Mouse (Mus musculus): ENCODE measurements around the gene Stpg3. TPM values are rescaled to one million over a fixed set of nuclear protein-coding genes. Genes with fewer than 3 reads are reported as not detected.

The Stpg3 gene
- polyA plus RNA-seq, 1 experiment from 2014 or later = not detected

DNA sequence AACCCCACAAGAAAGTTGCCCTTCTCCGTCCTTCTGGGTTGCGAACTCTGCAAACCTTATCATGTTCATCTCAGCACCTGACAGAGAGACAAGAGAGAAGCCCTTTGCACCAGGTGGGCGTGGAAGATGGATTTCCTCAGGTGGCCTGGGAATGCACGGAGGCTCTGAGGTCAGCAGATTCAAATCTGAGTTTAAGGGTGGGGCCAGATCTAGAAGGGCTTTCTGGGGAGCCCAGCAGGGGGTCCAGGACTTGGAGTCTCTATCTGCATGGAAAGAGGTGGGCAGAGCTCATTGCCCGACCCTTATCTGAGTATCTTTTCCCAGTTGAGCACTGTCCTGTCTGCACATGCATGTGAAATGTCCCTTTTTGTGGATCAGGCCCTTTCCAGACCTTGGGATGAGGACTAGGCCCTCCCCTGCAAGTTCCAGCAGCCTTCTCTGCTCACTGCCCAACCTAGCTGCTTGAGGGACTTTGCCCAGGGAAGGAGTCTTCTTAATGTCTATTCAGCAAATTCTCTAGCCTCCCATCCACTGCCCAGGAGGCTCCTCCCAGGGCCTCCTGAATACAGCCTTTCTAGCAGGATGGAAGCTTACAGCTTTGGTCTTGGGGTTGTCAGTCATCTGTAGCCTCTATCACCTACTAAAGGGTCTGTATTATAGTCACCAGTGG lies 20.2 kb upstream of the Stpg3 start:
- Histone ChIP-seq H3K9me3 (no peaks in the 10 kb centered on the region), H3K4me2 (no peak overlapping the region), H3K27me3 (replicated peaks) (no peaks in the 10 kb centered on the region), H3K4me3 (replicated peaks) (no peak overlapping the region), H3K4me1 (no peaks in the 10 kb centered on the region), H3K36me3 (no peaks in the 10 kb centered on the region), H3K9ac (no peak overlapping the region), H3K27ac (no peak overlapping the region)
- WGBS = 48% methylated on average over 5 of the region's 5 CpGs
- ATAC-seq (ENCODE audit: insufficient read depth, low FRiP score, low read depth) = no peak

DNA sequence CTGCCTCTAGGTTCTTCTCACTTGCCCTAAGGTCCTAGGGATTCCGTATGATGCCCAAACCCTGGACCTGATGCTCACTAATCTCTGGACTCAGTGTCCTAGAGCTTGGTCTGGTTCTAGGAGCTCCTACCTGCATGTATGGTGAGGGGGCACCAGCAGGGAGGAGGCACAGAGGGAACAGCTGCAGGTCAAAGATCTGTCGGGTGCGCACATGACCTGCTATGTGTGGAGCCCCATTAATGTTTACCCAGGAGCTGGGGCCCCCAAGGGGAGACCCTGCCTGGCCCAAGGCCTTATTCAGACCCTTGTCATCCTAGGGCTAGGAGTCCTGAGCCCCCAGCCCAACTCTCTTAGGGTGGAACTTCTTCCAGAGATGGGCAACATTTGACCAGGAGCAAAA lies 19.6 kb upstream of the Stpg3 start, which contains the start of gene Slc34a3:
TSS of gene Slc34a3 (minus strand) at position 315 of the 400 bp plus-strand sequence.
- no peaks in the 10 kb centered on the region for H3K9me3 ChIP-seq
- no peak within 1 kb of the TSS for H3K4me3 ChIP-seq (replicated peaks)
- 64% methylated on average over 3 of the region's 3 CpGs for WGBS
- H3K27ac ChIP-seq = no peak within 1 kb of the TSS
- H3K4me1 ChIP-seq = no peaks in the 10 kb centered on the region
- no peak within 1 kb of the TSS for H3K9ac ChIP-seq
- ATAC-seq (ENCODE audit: insufficient read depth, low FRiP score, low read depth) = no peak
- no peaks in the 10 kb centered on the region for H3K27me3 ChIP-seq (replicated peaks)
- H3K36me3 ChIP-seq = no peaks in the 10 kb centered on the region
- H3K4me2 ChIP-seq = no peak within 1 kb of the TSS

DNA sequence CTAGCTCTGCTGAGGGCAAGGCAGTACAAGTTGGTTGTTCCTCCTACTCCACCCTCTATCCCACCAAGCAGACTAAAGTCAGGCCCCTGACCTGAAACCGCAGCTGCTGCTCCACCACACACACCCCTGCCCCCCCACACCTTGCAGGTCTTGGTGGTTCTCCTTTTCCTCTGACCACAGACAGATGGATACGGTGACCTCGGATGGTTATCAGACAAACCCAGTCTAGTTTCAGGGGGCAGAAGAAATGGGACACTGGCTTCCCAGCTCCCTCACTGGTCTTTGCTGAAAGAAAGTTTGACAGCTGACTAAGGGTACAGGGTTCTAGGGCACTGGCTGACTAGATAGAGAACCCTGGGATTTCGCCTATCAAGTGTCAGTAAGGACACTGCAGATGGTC lies 19.0 kb upstream of the Stpg3 start:
- no peaks in the 10 kb centered on the region for H3K36me3 ChIP-seq
- H3K27ac ChIP-seq = no peak overlapping the region
- no peak overlapping the region for H3K9ac ChIP-seq
- ATAC-seq (ENCODE audit: insufficient read depth, low FRiP score, low read depth) = no peak
- WGBS = 75% methylated on average over 4 of the region's 4 CpGs
- H3K9me3 ChIP-seq = no peaks in the 10 kb centered on the region
- H3K4me3 ChIP-seq (replicated peaks) = no peak overlapping the region
- H3K27me3 ChIP-seq (replicated peaks) = no peaks in the 10 kb centered on the region
- H3K4me1 ChIP-seq = no peaks in the 10 kb centered on the region
- no peak overlapping the region for H3K4me2 ChIP-seq

DNA sequence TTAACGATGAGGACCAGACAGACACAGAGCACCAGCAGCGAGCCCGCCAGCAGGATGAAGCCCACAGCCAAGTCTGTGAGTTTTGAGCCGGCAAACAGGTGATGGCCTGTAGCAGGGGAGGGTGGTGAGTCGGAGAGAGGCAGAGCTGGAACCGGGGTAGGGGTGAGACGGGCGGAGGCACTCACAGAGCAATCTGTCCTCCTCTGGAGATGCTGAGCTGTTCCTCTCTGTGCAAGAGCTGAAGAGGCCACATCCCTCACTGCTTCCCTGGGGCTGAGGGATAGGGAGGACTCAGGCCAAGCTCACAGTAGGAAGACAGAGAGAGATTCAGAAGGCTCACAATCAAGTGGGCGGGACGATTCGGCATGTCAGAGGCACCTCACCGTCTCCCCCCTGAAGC lies 16.6 kb upstream of the Stpg3 start:
- Histone ChIP-seq H3K9me3 (no peaks in the 10 kb centered on the region), H3K36me3 (no peaks in the 10 kb centered on the region), H3K9ac (no peak overlapping the region), H3K4me2 (no peak overlapping the region), H3K27ac (no peak overlapping the region), H3K27me3 (replicated peaks) (no peaks in the 10 kb centered on the region), H3K4me1 (peaks cover 4% of the 10 kb centered on the region; the same call in 1 of the 2 replicates), H3K4me3 (replicated peaks) (no peak overlapping the region)
- ATAC-seq (ENCODE audit: insufficient read depth, low FRiP score, low read depth) = no peak
- WGBS = 55% methylated on average over 12 of the region's 12 CpGs

DNA sequence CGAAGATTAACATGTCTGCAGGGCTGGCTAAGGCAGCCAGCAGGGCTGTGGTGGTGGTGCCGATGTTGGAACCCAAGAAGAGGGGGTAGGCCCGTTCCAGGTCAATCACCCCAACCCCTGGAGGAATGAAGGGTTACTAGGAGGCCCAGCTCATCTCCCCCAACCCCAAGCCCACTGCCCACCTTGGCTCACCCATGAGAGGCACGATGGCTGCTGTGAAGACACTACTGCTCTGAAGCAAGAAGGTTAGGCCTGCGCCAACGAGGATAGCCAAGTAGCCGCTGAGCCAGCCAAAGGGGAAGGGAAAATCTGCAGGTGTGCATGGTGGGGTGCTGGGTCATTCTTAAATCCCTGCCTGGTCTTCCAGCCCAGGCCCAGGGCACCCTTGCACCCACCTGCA lies 16.1 kb upstream of the Stpg3 start:
- no peak overlapping the region for H3K27ac ChIP-seq
- H3K9ac ChIP-seq = no peak overlapping the region
- H3K4me2 ChIP-seq = no peak overlapping the region
- peaks cover 7% of the 10 kb centered on the region for H3K4me1 ChIP-seq
- H3K9me3 ChIP-seq = no peaks in the 10 kb centered on the region
- WGBS = 89% methylated on average over 7 of the region's 7 CpGs
- no peak for ATAC-seq (ENCODE audit: insufficient read depth, low FRiP score, low read depth)
- no peaks in the 10 kb centered on the region for H3K27me3 ChIP-seq (replicated peaks)
- no peak overlapping the region for H3K4me3 ChIP-seq (replicated peaks)
- H3K36me3 ChIP-seq = no peaks in the 10 kb centered on the region

DNA sequence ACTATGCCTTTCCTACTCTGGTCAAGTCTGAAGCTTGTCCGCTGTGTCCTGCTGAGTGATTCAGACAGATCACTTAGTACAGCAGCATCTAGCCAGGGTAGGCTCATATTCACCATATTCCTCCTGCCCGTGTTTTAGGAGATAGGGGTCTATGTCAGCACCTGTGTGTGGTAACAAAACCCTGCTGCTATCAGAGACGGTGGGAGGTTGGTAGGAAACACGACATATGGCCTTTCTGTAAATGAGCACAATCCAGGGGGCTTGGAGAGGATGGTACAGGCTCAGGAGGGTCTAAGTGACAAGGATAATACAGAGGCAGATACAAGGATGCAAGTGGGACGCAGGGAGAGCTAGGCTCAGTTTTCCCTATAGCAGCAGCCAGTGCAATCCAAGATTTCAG lies 15.1 kb upstream of the Stpg3 start:
- WGBS = 79% methylated on average over 5 of the region's 5 CpGs
- ATAC-seq (ENCODE audit: insufficient read depth, low FRiP score, low read depth) = no peak
- no peak overlapping the region for H3K27ac ChIP-seq
- H3K4me3 ChIP-seq (replicated peaks) = no peak overlapping the region
- H3K36me3 ChIP-seq = no peaks in the 10 kb centered on the region
- no peaks in the 10 kb centered on the region for H3K27me3 ChIP-seq (replicated peaks)
- no peak overlapping the region for H3K4me2 ChIP-seq
- H3K9me3 ChIP-seq = no peaks in the 10 kb centered on the region
- no peak overlapping the region for H3K9ac ChIP-seq
- peaks cover 8% of the 10 kb centered on the region for H3K4me1 ChIP-seq

DNA sequence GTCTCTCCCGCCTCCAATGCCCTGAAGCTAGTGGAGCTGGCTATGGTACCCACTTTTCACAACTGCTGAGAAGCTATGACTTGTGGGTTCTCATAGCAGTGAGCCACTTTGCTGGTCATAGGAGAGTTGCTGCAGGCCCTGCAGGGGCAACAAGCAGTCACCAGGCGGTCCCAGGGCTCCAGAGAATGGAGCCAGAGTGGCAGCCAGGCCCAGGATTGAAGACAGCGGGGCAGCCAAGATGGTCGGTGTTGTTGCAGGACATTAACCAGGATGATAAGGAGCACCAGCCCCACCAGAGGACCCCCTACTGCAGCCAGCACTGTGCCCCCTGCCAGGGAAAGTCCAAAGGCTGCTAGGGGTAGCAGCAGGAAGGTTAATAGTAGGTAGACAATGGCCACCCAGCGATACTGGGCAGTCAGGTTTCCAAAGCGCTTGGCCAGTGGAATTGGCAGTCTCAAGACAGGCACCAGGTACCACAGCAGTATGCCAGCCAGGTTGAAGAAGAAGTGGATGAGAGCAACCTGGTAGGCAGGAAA lies 14.6 kb upstream of the Stpg3 start:
- H3K36me3 ChIP-seq = no peaks in the 10 kb centered on the region
- 70% methylated on average over 6 of the region's 6 CpGs for WGBS
- H3K4me2 ChIP-seq = peak overlapping the region; percentile 48
- H3K4me3 ChIP-seq (replicated peaks) = no peak overlapping the region
- ATAC-seq (ENCODE audit: insufficient read depth, low FRiP score, low read depth) = no peak
- H3K27ac ChIP-seq = peak overlapping the region; percentile 75; the same call in 1 of the 2 replicates
- no peaks in the 10 kb centered on the region for H3K9me3 ChIP-seq
- H3K27me3 ChIP-seq (replicated peaks) = no peaks in the 10 kb centered on the region
- H3K4me1 ChIP-seq = peaks cover 8% of the 10 kb centered on the region
- H3K9ac ChIP-seq = no peak overlapping the region; the same call in 1 of the 2 replicates

DNA sequence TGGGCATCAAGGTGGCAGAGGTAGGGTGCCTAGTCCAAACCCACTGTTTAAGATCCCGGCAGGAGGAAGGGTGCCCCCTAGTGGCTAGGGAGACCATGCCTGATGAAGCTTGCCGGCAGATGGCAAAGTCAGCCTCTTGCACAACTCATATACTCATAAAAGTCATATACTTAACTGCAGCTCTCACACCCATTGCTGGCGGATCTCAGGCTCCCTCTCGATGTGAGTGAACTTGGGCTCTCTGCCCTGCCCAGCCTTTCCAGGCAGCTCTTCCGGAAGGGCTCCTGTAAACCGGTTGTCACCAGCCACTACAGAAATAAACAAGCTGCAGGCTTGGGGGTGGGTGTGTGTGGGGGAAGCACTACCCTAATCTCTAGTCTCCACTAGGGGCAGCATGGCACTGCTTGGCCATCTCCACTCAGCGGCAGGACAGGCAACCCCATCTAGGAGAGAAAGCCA lies 14.0 kb upstream of the Stpg3 start:
- H3K4me3 ChIP-seq (replicated peaks) = peak overlapping the region; percentile 26; the same call in 1 of the 2 replicates
- 0 out of 2 replicates have a peak, but pooled peaks have one; percentile 2 for ATAC-seq (ENCODE audit: insufficient read depth, low FRiP score, low read depth)
- no peaks in the 10 kb centered on the region for H3K27me3 ChIP-seq (replicated peaks)
- H3K4me1 ChIP-seq = peaks cover 12% of the 10 kb centered on the region
- peak overlapping the region; percentile 48 for H3K4me2 ChIP-seq
- no peaks in the 10 kb centered on the region for H3K36me3 ChIP-seq
- no peak overlapping the region; the same call in 1 of the 2 replicates for H3K9ac ChIP-seq
- H3K9me3 ChIP-seq = no peaks in the 10 kb centered on the region
- WGBS = under 1% methylated on average over 7 of the region's 7 CpGs
- H3K27ac ChIP-seq = peak overlapping the region; percentile 75; the same call in 1 of the 2 replicates

DNA sequence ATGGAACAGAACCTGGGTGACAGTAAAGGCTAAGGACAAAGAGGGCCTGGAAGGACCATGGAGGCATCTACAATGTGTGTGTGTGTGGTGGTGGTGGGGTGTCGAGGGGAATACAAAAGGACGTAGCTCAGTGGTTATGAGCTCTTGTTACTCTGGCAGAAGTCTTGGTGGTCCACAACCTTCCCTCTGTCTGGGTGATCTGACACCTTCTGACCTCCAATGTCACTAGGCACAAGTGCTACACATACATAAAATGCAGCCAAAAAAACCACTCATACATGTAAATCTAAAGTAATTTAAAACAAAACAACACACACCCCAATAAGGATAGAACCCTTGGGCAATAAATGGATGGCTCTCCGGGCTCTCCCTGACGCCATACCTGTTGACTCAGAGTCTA lies 13.0 kb upstream of the Stpg3 start:
- peaks cover 16% of the 10 kb centered on the region for H3K4me1 ChIP-seq
- 91% methylated on average over 4 of the region's 4 CpGs for WGBS
- no peak overlapping the region for H3K4me3 ChIP-seq (replicated peaks)
- no peak for ATAC-seq (ENCODE audit: insufficient read depth, low FRiP score, low read depth)
- no peaks in the 10 kb centered on the region for H3K36me3 ChIP-seq
- no peak overlapping the region for H3K4me2 ChIP-seq
- no peaks in the 10 kb centered on the region for H3K9me3 ChIP-seq
- H3K9ac ChIP-seq = no peak overlapping the region
- no peak overlapping the region for H3K27ac ChIP-seq
- H3K27me3 ChIP-seq (replicated peaks) = no peaks in the 10 kb centered on the region

DNA sequence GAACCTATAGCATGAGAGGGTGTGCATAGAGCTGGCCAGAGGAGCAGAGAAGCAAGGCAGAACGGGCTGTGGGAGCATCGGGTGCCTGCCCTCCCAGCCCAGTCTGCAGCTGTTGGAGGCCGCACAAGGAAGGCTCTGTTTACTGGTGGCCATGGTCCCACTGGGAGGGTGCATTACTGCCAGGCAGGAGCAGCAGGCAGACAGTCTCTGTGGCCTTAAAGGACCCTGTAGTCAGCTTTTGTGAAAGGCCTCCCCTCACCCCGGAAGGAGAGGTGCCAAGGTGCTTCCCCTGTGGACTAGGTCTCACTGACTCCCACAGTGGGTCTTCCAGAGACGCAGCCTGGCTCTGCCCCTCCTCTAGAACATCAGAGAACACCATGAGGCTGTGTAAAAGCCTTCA lies 12.4 kb upstream of the Stpg3 start:
- WGBS = 81% methylated on average over 5 of the region's 5 CpGs
- Histone ChIP-seq H3K4me2 (no peak overlapping the region), H3K27ac (no peak overlapping the region), H3K4me1 (peaks cover 16% of the 10 kb centered on the region), H3K9ac (no peak overlapping the region), H3K27me3 (replicated peaks) (no peaks in the 10 kb centered on the region), H3K4me3 (replicated peaks) (no peak overlapping the region), H3K36me3 (no peaks in the 10 kb centered on the region), H3K9me3 (no peaks in the 10 kb centered on the region)
- no peak for ATAC-seq (ENCODE audit: insufficient read depth, low FRiP score, low read depth)

DNA sequence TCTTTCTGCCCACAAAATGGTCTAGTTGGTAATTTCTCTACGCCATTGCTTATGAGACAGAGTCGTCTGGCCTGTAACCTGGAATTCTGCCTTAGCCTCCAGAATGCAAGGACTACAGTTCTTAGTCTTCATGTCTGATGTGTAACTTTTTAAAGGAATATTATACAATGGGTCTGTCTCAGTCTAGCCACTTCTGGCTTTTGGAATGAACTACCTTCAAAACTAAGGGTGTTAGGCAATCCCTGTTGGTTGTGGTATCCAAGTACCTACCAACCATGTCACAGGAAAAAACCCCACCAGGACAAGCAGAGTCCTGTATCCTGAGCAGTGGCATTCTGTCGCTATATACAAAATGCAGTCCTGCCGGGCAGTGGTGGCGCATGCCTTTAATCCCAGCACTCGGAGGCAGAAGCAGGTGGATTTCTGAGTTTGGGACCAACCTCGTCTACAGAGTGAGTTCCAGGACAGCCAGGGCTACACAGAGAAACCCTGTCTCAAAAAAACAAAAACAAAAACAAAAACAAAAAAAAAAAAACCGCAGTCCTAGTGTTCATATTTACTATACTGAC lies 11.5 kb upstream of the Stpg3 start:
- H3K9me3 ChIP-seq = no peaks in the 10 kb centered on the region
- peaks cover 16% of the 10 kb centered on the region for H3K4me1 ChIP-seq
- H3K27me3 ChIP-seq (replicated peaks) = no peaks in the 10 kb centered on the region
- WGBS = 74% methylated on average over 8 of the region's 8 CpGs
- H3K4me2 ChIP-seq = peak overlapping the region; percentile 51
- no peaks in the 10 kb centered on the region for H3K36me3 ChIP-seq
- H3K27ac ChIP-seq = peak overlapping the region; percentile 99
- H3K9ac ChIP-seq = no peak overlapping the region
- peak overlapping the region; percentile 54 for H3K4me3 ChIP-seq (replicated peaks)
- no peak for ATAC-seq (ENCODE audit: insufficient read depth, low FRiP score, low read depth)
